Mouse (Mus musculus) gastrocnemius, postnatal 14 days (tissue): ENCODE data around the gene Pdx1. TPM values are rescaled to one million over a fixed set of nuclear protein-coding genes. Genes with fewer than 3 reads are reported as not detected.

Source experiments
- DNase-seq: peaks from one replicate; pipeline ENCODE4 v3.0.0; 2021; ENCODE audit warnings: mixed read lengths
- intact Hi-C: fragments of 180-260 bp; cut with DNase I; formaldehyde crosslinking; loops from one replicate; pipeline ENCODE4 v1.15.1; 2025; ENCODE audit warnings: low total_unique reads
- total RNA-seq, 2 experiments: library from RNA; stranded (reverse); gene quantifications; 2 replicates each; pipeline ENCODE4 v1.2.3; 2021

Gene Pdx1
- total RNA-seq, 2 experiments from 2014 or later: not detected

DNA sequence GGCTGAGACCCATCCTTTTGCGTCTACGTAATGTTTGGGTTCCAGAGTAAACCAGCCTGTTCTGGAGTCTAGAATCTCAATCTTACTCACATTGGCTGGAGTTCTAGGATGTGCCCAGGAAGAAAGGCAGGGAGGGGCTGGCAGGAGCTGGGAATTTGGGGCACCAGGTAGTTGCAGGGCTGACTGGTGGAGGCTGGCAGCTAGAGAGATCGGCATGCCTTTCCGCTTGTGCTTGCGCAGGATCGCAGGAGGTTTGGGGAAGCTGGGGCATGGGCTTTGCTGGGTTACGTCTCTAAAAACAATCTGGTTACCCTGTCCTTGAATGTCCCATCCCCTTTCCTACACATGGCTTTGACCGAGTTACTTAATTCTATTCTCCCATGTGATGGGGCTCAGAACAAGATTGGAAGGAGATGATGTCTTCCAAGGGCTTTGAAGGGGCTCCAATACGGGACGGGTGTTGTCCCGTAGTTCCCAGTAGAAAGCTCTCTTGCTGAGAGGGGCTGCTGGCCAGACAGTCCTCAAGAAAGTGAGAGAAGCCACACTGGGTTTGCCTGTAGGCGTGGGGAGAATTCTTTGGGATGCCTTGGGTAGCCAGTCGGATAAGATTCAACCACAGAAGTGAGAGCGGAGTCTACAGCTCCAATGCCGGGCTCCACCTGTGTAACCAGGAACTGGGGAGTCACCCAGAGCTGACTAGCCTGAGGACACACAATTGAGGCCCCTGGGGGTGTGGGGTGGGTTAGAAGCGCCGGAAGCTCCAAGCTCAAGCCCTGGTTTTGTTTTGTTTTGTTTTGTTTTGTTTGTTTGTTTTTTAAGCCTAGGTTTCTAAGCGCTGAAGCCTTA lies 7.2 kb downstream of the Pdx1 start:
- intact Hi-C loops: no loop called here
- no peak for DNase-seq

- intact Hi-C loops: no loop called here
- DNase-seq: no peak
Measured at GRCm38 (mm10) chr5:147277547-147277925, 7.8 kb downstream of the Pdx1 start.

DNA sequence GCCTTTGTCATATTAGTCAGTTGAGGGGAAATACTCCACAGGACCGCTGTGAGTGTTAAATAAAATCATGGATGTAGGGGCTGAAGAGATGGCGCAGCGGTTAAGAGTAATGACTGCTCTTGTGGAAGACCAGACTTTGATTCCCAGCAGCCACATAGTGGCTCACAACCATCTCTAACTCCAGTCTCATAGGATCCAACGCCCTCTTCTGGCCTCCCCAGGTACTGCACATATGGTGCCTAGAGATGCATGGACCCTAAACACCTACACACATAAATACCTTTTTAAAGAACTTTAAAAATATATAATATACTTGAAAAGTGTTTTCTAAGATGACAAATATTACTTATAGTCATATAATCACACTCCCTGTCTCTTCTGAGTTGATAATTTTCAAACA lies 14.6 kb downstream of the Pdx1 start:
- DNase-seq: no peak
- intact Hi-C loops: no loop called here

DNA sequence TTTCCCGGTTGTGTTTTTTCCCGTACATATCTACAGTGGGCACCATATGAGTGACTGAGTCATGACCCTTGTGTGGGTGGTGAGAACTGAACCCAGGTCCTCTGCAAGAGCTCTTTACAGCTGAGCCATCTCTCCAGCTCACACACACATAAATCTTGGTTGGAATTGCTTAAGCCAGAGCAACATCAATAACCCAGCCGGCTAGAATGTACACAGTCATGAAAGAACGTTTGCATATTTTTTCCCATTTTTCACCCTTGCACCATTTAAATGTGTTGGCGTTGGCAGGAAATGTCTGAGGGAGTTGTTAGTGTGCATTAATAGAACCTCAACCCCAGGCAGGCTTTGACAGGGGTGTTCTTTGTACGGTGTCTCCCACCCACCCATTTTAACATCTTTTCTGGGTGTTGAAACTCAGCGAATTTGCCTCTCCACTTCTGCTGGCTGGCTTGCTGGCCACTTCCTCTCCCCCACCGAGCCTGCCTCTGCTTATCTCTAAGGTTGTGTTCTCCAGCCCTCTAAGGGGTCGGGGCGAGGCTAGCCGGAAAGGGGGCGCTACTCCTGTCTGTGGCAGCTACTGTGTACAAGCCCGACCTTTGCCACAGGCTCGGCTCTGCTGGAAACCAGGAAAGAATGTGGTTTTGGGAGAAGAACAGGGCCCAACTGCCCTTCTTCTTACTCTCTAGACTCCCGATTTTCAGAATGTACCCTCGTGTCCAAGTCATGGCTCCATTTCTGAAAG lies 22.2 kb downstream of the Pdx1 start:
- intact Hi-C loops: no loop called here
- no peak for DNase-seq

- intact Hi-C loops: no loop called here
- DNase-seq: no peak
Measured at GRCm38 (mm10) chr5:147292506-147293120, 22.9 kb downstream of the Pdx1 start.

GRCm38 (mm10) chr5:147293127-147293910 lies 23.6 kb downstream of the Pdx1 start:
- peak; percentile 40 for DNase-seq
- intact Hi-C loops: no loop called here

- intact Hi-C loops: no loop called here
Measured at GRCm38 (mm10) chr5:147294121-147294520, 24.4 kb downstream of the Pdx1 start.

DNA sequence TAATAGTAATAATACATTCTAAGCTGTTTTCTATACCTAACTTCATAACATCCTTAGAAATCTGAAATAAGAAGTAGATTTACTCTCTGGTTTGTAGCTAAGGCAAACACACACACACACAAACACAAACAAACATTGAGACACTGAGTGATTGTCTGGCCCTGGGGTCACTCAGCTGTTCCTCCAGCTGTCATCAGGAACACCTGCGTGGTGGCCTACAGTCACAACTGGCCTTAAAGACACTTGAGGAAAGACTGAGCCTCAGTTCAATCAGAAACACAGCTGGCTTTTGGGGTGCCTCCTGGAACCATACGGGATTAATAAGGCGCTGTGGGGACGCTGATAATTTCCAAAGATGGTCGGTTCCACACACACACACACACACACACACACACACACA lies 27.5 kb downstream of the Pdx1 start:
- intact Hi-C loops: no loop called here
- no peak for DNase-seq

More at GRCm38 (mm10) chr5:147294121-147294520, 24.4 kb downstream of the Pdx1 start:
- DNase-seq: no peak

DNA sequence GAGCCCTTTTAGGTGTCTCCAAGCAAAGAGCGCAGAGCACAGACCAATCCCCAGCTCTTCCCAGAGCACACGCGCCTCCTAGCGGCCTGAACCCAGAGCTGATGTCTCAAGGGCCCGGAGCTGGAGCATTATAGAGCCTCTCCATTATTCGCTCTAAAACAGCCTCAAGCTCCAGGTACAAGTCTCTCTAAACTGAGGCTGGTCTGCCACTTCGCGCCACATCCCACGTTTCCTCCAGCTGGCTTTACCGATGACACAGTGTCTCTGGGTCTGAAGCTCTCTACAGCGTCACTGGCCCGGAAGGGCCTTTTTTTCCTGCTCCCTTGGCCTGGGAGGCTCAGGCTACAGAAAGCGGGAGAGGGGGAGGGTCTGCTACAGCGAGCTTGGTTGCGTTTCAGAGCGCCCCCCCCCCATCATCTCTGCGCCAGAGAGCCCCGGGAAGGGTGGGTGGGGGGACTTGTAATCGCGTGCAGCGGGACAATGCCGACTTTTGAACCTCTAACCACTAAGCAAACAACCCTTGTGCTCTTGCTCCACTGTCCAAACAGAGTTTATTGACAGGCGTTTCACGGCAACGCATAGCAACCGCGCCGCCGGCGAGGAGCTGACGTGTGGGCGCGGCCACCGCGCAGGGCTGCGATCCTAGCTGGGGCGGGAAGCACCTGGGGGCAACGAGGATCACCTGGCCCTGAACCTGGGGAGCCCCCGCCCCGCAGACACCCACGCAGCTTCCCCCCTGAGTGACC lies 29.7 kb downstream of the Pdx1 start:
- no peak for DNase-seq
- intact Hi-C loops: no loop called here

DNA sequence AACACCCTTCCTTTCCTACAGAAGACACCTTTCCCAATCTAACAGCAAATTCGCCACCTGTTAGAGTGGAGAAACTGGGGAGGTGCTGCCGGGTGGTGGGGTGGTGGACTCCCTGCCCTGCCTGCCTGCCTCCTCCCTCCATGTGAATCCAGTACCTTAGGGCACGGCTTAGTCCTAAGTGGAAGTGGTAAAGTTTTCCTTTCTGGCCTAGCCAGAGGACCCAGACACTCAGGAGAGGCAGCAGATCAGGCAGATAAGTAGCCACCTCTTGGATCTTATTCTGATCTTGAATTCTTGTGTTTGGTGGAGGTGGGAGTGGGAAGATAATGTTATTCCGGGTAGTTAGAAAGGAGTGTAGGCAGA lies 30.2 kb downstream of the Pdx1 start:
- DNase-seq: no peak
- intact Hi-C loops: no loop called here

DNA sequence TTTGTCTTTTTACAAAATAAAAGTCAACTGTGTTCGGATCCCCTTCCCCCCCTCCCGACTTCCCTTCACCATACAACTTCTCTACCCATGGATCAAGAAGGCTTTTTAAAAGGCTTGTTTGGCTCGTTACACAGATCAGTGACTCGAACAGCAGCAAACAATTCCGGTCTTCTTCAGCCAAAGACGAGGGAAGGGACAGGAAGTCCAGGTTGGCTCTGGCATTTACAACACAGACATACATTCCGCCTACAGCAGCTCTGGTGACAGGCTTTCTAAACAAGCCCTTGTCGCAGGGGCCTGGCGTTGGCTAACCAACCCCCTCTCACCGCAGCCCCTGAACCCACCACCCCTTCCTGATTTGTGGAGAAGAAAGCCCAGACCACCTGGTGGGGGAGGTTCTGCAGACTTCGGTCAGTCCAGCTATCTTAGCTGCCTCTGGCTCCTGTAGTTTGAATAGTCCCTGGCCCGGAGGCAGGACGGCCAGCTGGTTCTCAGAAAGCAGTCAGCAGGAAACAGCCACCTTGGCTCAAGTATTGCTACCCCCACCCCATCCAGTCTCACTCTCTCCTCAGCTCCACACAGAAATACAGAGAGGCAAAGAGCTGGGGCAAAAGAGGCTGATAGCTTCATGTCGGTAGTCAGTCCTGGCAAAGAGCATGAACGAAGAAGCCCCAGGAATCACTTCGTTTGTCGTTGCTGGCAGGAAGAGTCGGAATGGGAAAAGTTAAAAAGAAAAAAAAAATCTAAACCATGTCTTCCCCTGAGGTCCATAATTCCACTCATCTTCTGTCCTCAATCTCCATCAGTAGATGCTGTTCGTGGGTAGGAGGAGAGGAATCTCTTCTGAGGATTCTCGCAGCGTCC lies 31.4 kb downstream of the Pdx1 start:
- intact Hi-C loops: no loop called here
- DNase-seq: no peak

DNA sequence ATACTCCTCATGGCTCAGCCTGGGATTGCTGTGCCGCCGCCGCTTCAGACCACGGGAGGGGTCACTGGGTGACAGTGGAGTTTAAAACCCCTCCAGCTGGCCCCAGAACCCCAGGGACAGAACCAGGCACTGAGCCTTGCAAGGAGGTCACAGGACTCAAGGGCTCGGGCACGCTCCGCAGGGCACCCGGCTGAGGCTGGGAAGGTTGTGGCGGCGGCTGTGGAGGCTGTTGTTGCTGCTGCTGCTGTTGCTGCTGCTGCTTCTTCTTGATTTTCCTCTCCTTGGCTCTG lies 32.0 kb downstream of the Pdx1 start:
- no peak for DNase-seq
- intact Hi-C loops: no loop called here

GRCm38 (mm10) chr5:147302141-147302540 lies 32.4 kb downstream of the Pdx1 start:
- no peak for DNase-seq
- intact Hi-C loops: no loop called here

GRCm38 (mm10) chr5:147302746-147303400 lies 33.1 kb downstream of the Pdx1 start:
- no peak for DNase-seq
- intact Hi-C loops: no loop called here

DNA sequence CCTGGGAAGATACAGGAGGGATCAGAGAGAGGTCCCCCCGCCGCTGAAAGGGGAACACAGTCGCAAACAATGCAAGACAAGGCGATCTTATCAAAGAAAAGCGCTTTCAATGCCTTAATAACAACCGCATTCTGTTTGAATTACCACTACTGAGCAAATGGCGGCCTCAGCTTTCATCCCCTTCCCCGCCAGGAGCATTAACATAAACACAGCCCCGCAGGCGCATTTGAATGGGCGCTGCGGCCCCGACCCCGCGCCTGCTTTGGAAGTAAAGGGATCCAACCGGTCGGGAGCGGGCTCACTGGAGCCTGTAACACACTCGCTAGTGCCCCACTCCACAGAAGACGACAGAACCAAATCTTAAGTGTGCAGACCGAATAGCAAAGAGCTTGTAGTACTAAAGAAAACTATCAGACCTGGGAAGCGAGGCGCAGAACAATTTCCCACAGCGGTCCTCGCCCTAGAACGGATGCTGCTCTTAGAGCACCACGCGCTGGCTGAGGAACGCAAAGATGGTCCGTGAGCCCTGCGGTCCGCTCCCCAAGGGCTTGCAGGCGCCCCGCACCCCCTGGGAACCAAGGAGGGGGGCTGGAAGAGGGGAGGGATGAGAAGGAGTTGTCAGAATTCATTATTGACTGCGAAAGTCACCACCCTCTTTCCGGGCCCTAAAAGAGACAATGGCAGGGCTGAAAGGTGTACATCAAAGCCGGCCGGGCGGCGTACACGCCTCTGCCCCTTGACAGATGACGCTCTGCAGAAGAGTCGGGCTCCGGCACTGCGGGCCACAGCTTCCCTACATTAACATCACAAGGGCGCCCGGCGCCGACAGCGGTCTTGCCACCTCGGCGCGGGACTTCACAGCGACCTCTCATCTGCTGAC lies 34.8 kb downstream of the Pdx1 start:
- DNase-seq: no peak
- intact Hi-C loops: no loop called here

- intact Hi-C loops: no loop called here
- DNase-seq: no peak
Measured at GRCm38 (mm10) chr5:147305166-147305565, 35.4 kb downstream of the Pdx1 start.
